Mouse (Mus musculus): Measurements from ENCODE around the gene Olfr130. TPM values are rescaled to one million over a fixed set of nuclear protein-coding genes. Genes with fewer than 3 reads are reported as not detected.

Gene Olfr130
- not detected for total RNA-seq (2023)

GRCm38 (mm10) chr17:38063621-38064020 lies at the start of gene Olfr130:
Olfr130 (plus strand) TSS chr17:38063921.

DNA sequence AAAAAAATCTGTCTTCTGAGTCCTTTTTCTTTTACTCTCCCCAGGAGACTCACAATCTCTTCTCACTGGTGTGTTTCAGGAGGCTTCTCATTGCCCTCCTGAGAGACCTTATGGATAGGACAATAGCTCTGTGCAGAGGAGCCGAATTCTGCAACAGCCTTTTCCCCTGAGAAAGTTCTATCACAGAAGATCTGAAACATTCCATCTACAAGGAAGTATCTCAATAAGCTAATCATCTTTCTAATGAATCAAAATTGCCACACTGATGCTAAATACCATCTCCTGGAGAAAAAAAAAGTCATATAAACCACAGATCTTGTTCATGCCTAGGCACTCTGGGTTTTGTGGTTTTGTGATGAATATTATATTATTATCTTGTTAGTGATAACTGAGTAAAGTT lies 3.7 kb upstream of the Olfr130 start, which contains the start of gene Olfr129:
Gene Olfr129, minus strand, starts transcription at position 101 of the 400 bp plus-strand sequence.

DNA sequence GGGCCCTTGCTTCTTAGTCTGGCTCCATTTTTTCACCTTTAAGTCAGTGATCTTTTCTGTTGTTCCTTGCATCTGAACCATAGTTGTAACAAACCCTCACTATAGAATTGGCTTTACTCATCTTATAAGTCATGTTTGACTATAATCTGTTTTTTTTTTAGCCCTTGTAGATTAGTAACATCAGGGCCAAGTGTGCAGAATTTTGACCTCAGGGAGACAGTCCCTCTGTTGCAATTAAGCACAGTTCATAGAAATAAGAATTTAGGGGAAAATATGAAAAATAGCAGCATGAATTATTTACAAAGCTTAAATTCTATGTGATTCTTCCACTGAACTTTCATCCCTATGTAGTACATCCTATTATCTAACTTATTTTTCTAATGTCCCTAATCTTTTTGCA lies 24.9 kb downstream of the Olfr130 start, which contains the start of gene Olfr131:
Gene Olfr131, minus strand, starts transcription at position 101 of the 400 bp plus-strand sequence.

Other genes starting within 250 kb of the Olfr130 start
- gene Olfr125, start 231.0 kb upstream of the Olfr130 start, total RNA-seq (2023), result not detected
- not detected for gene Olfr126, start 216.4 kb upstream of the Olfr130 start, total RNA-seq (2023)
- not detected for gene Olfr127, start 163.5 kb upstream of the Olfr130 start, total RNA-seq (2023)
- gene Olfr128, start 143.4 kb upstream of the Olfr130 start, total RNA-seq (2023), result not detected
- gene Olfr761, start 110.8 kb upstream of the Olfr130 start, total RNA-seq (2023), result not detected
- gene Olfr129, start 3.8 kb upstream of the Olfr130 start, total RNA-seq (2023), result not detected
- not detected for gene Olfr131, start 24.8 kb downstream of the Olfr130 start, total RNA-seq (2023)
- gene Olfr132, start 70.6 kb downstream of the Olfr130 start, total RNA-seq (2023), result not detected
- gene Olfr133, start 81.4 kb downstream of the Olfr130 start, total RNA-seq (2023), result not detected
- gene Olfr134, start 107.5 kb downstream of the Olfr130 start, total RNA-seq (2023), result not detected
- not detected for gene Olfr135, start 140.4 kb downstream of the Olfr130 start, total RNA-seq (2023)
- gene Olfr138, start 197.1 kb downstream of the Olfr130 start, total RNA-seq (2023), result not detected
- gene Olfr137, start 243.6 kb downstream of the Olfr130 start, total RNA-seq (2023), result not detected